8 mouse cellular contexts compared by ENCODE assay signal in genomic region chr7:38182596-38182961, GRCm38 (mm10). TPM values are rescaled to one million over a fixed set of nuclear protein-coding genes. Genes with fewer than 3 reads are reported as not detected.
DNase-seq lines count a peak whose midpoint lies in the region; ATAC-seq and TF ChIP-seq lines count a peak whose summit lies in the region.

No protein-coding gene starts in this region.

- no peak for ATAC-seq in forebrain, embryonic 15.5 days (replicated peaks)
- peak; percentile 48 for ATAC-seq in lung, embryonic 16.5 days (ENCODE audit: low read depth)

- H3K4me2 ChIP-seq in forebrain, embryonic 15.5 days (replicated peaks), result peak overlapping the region; percentile 84
- H3K4me2 ChIP-seq in lung, embryonic 16.5 days (ENCODE audit: low read depth, low read length), result peak overlapping the region; percentile 91

- no peak overlapping the region for H3K9ac ChIP-seq in ES-E14 (ENCODE audit: insufficient read depth, low read depth, low read length, poor library complexity, severe bottlenecking)
- H3K9ac ChIP-seq in forebrain, embryonic 15.5 days (replicated peaks), result 0 out of 2 replicates have a peak overlapping the region, but pooled peaks have one; percentile 67
- peak overlapping the region; percentile 76 for H3K9ac ChIP-seq in lung, embryonic 16.5 days (ENCODE audit: low read length)

- WGBS in forebrain, embryonic 15.5 days, result under 1% methylated on average over 11 of the region's 11 CpGs
- 1% methylated on average over 11 of the region's 11 CpGs for WGBS in lung, embryonic 16.5 days

- in situ Hi-C loops in ES-E14 (cut with MboI; ENCODE audit: low sequenced_read_pairs in 2 of 2, unreplicated experiment in 2 of 2), result no loop called here

- H3K36me3 ChIP-seq in ES-E14 (ENCODE audit: control insufficient read depth, insufficient read depth, low read length, poor library complexity, severe bottlenecking), result no peaks in the 10 kb centered on the region
- no peaks in the 10 kb centered on the region for H3K36me3 ChIP-seq in forebrain, embryonic 15.5 days
- H3K36me3 ChIP-seq in lung, embryonic 16.5 days (ENCODE audit: control insufficient read depth, insufficient read depth, low read length), result no peaks in the 10 kb centered on the region

- no peak overlapping the region for H3K27ac ChIP-seq in ES-E14 (ENCODE audit: insufficient read depth, low read depth, low read length, poor library complexity, severe bottlenecking)
- H3K27ac ChIP-seq in forebrain, embryonic 15.5 days (replicated peaks), result no peak overlapping the region
- H3K27ac ChIP-seq in layer of hippocampus, adult 2 months, result peak overlapping the region; percentile 98
- peak overlapping the region; percentile 82 for H3K27ac ChIP-seq in lung, embryonic 16.5 days (ENCODE audit: low read length)

- peak overlapping the region; percentile 14 to 81; a peak in 3 of 4 replicates for H3K4me3 ChIP-seq in ES-E14 (ENCODE audit: insufficient read depth in 1 of 2, low read depth in 1 of 2, low read length in 2 of 2, poor library complexity in 1 of 2, severe bottlenecking in 1 of 2)
- H3K4me3 ChIP-seq in forebrain, embryonic 15.5 days, result no peak overlapping the region
- peak overlapping the region; percentile 77 for H3K4me3 ChIP-seq in layer of hippocampus, adult 2 months
- peak overlapping the region; percentile 66 for H3K4me3 ChIP-seq in lung, embryonic 16.5 days (ENCODE audit: low read length)

- no peaks in the 10 kb centered on the region for H3K27me3 ChIP-seq in forebrain, embryonic 15.5 days
- H3K27me3 ChIP-seq in lung, embryonic 16.5 days (ENCODE audit: control insufficient read depth, insufficient read depth, low read depth, low read length), result no peaks in the 10 kb centered on the region

- H3K9me3 ChIP-seq in ES-E14 (ENCODE audit: control insufficient read depth, insufficient read depth, low read depth, low read length), result no peaks in the 10 kb centered on the region
- H3K9me3 ChIP-seq in forebrain, embryonic 15.5 days, result no peaks in the 10 kb centered on the region
- H3K9me3 ChIP-seq in lung, embryonic 16.5 days (ENCODE audit: control insufficient read depth, low read length), result no peaks in the 10 kb centered on the region

- intact Hi-C loops in heart, postnatal 36 days (cut with DNase I), result loop anchor here (1.0 kb wide), 1 partner anchor 19 kb away; no protein-coding TSS in a partner anchor

- no peaks in the 10 kb centered on the region; a peak in 1 of 4 replicates for H3K4me1 ChIP-seq in ES-E14 (ENCODE audit: control insufficient read depth in 2 of 2, insufficient read depth in 2 of 2, low read length in 2 of 2, poor library complexity in 1 of 2)
- peaks cover 17% of the 10 kb centered on the region for H3K4me1 ChIP-seq in forebrain, embryonic 15.5 days
- H3K4me1 ChIP-seq in lung, embryonic 16.5 days (replicated peaks; ENCODE audit: control insufficient read depth, insufficient read depth, low read length), result peaks cover 14% of the 10 kb centered on the region

- DNase-seq in ES-E14 (ENCODE audit: low read depth, low spot score), result no peak
- peak; percentile 83 for DNase-seq in cerebellum, adult 11-12 months
- DNase-seq in heart, postnatal 36 days, result peak; percentile 88 to 90
- DNase-seq in layer of hippocampus, adult 2 months (ENCODE audit: low spot score in 2 of 2), result peak; percentile 73 to 89
- DNase-seq in ovary, postnatal 10 days (ENCODE audit: low spot score), result peak; percentile 71
- DNase-seq in thymus, postnatal 0 days (ENCODE audit: low spot score), result peak; percentile 89

- peak; percentile 96 for TF ChIP-seq CTCF in layer of hippocampus, adult 2 months (conservative IDR thresholded peaks at IDR 0.05)

TF ChIP-seq in ES-E14, 5 proteins besides CTCF, POLR2A, EP300 and RAD21:
- no peak for TF ChIP-seq HCFC1 (IDR thresholded peaks at IDR 0.05; ENCODE audit: borderline replicate concordance, insufficient read depth, low read length)
- peak; percentile 59; the same call in 1 of the 2 replicates for TF ChIP-seq ZC3H11A (IDR thresholded peaks at IDR 0.05; ENCODE audit: borderline replicate concordance, low read depth, low read length)
- no peak for TF ChIP-seq MAFK (IDR thresholded peaks at IDR 0.05; ENCODE audit: insufficient read depth, low read depth, low read length)

RNA-seq across cellular contexts. Expression of gene 1600014C10Rik, which starts 0.4 kb away (rescaled TPM):
- total RNA-seq in ES-E14 (2012; rRNA removed), result 6.5 and 6.6 TPM in 2 replicates
- polyA plus RNA-seq in forebrain, embryonic 15.5 days (2015; fragmentation: Nextera tagmentation; extraction: Ambion mirVana), result 16.8 and 17.7 TPM in 2 replicates
- total RNA-seq in heart, postnatal 36 days (2021), result 10 to 100 TPM; 29.2 to 34.7 TPM
- 10 to 100 TPM; 24.0 to 29.5 TPM for total RNA-seq in layer of hippocampus, adult 2 months (2021)
- polyA plus RNA-seq in lung, embryonic 16.5 days (2015; fragmentation: Nextera tagmentation; extraction: Ambion mirVana), result 18.7 and 18.9 TPM in 2 replicates
- 52.8 and 59.9 TPM in 2 replicates for polyA plus RNA-seq in thymus, postnatal 0 days (2015; fragmentation: Nextera tagmentation; extraction: Ambion mirVana)

RNA-seq across cellular contexts. Expression of gene Plekhf1, which starts 45.2 kb away (rescaled TPM):
- total RNA-seq in ES-E14 (2012; rRNA removed), result 3.3 and 4.8 TPM in 2 replicates
- polyA plus RNA-seq in forebrain, embryonic 15.5 days (2015; fragmentation: Nextera tagmentation; extraction: Ambion mirVana), result 0.61 and 0.68 TPM in 2 replicates
- total RNA-seq in heart, postnatal 36 days (2021), result 1 to 10 TPM; 8.9 to 9.3 TPM
- 1 to 10 TPM; 2.1 to 2.6 TPM for total RNA-seq in layer of hippocampus, adult 2 months (2021)
- polyA plus RNA-seq in lung, embryonic 16.5 days (2015; fragmentation: Nextera tagmentation; extraction: Ambion mirVana), result 5.6 and 6.6 TPM in 2 replicates
- polyA plus RNA-seq in thymus, postnatal 0 days (2015; fragmentation: Nextera tagmentation; extraction: Ambion mirVana), result 8.1 and 8.8 TPM in 2 replicates

Comparison
In these comparisons a context has a peak if more than half of its experiments do, and no peak if none do; other contexts are left out.
1. H3K27ac ChIP-seq: peak in layer of hippocampus, adult 2 months (single experiment) and lung, embryonic 16.5 days (single experiment); none in ES-E14 (single experiment) and forebrain, embryonic 15.5 days (single experiment).